Comparison of ENCODE assay signal across 29 mouse cellular contexts in genomic region chr8:10418013-10418412, GRCm38 (mm10).
"Had no signal": no experiment of that assay in that cellular context is flagged by ENCODE, and none has a peak within 500 bp of the region (broad histone marks: within the 10 kb centered on the region; RNA-seq: fewer than 3 reads in every experiment).

No protein-coding gene starts in this region.

- H3K36me3 ChIP-seq: heart, embryonic 12.5 days; heart, embryonic 13.5 days; heart, embryonic 15.5 days; hindbrain, embryonic 10.5 days; hindbrain, embryonic 12.5 days; hindbrain, embryonic 15.5 days; intestine, embryonic 15.5 days; kidney, embryonic 15.5 days had no signal

- H3K4me3 ChIP-seq: heart, embryonic 12.5 days; heart, embryonic 13.5 days; heart, embryonic 15.5 days; hindbrain, embryonic 10.5 days; hindbrain, embryonic 12.5 days; hindbrain, embryonic 13.5 days; hindbrain, embryonic 15.5 days; intestine, embryonic 15.5 days; kidney, embryonic 15.5 days; layer of hippocampus, adult 2 months had no signal

- H3K4me1 ChIP-seq: heart, embryonic 15.5 days; intestine, embryonic 15.5 days had no signal

- H3K27ac ChIP-seq: heart, embryonic 13.5 days; heart, embryonic 15.5 days; hindbrain, embryonic 12.5 days; hindbrain, embryonic 13.5 days; hindbrain, embryonic 14.5 days; hindbrain, embryonic 15.5 days; hindbrain, postnatal 0 days; intestine, embryonic 15.5 days; kidney, embryonic 15.5 days; kidney, postnatal 0 days; layer of hippocampus, adult 2 months had no signal

- DNase-seq: heart, postnatal 10 days; heart, postnatal 14 days; heart, postnatal 36 days; heart, postnatal 4 days; kidney, adult 11 months; kidney, adult 18-20 months; kidney, adult 2 months; kidney, adult 8-10 months; kidney, adult 9 months; kidney, postnatal 10 days; kidney, postnatal 14 days; kidney, postnatal 25 days; kidney, postnatal 36 days; kidney, postnatal 4 days; layer of hippocampus, adult 9-11 months; layer of hippocampus, postnatal 36 days had no signal

- H3K9me3 ChIP-seq: heart, embryonic 12.5 days; heart, embryonic 13.5 days; heart, embryonic 15.5 days; hindbrain, embryonic 10.5 days; hindbrain, embryonic 12.5 days; hindbrain, embryonic 13.5 days; hindbrain, embryonic 15.5 days; intestine, embryonic 15.5 days; kidney, embryonic 15.5 days had no signal

- H3K27me3 ChIP-seq: heart, embryonic 12.5 days; heart, embryonic 13.5 days; heart, embryonic 15.5 days; hindbrain, embryonic 12.5 days; hindbrain, embryonic 15.5 days; intestine, embryonic 15.5 days; kidney, embryonic 15.5 days had no signal
